In genomic region chr11:61732672-61733071, GRCm38 (mm10) we compare ENCODE assay signal across 26 mouse cellular contexts. TPM values are rescaled to one million over a fixed set of nuclear protein-coding genes. Genes with fewer than 3 reads are reported as not detected.
A peak's percentile ranks its signal among the peaks of the same experiment; 100 is the strongest.
DNase-seq lines count a peak whose midpoint lies in the region; ATAC-seq and TF ChIP-seq lines count a peak whose summit lies in the region.
"Had no signal": no experiment of that assay in that cellular context is flagged by ENCODE, and none has a peak within 500 bp of the region (broad histone marks: within the 10 kb centered on the region; RNA-seq: fewer than 3 reads in every experiment).

No protein-coding gene starts in this region.

- intact Hi-C loops in left cerebral cortex, postnatal 10 days (cut with DNase I), result no loop called here

- no peak overlapping the region for H3K4me2 ChIP-seq in intestine, embryonic 15.5 days (replicated peaks)
- H3K4me2 ChIP-seq in intestine, embryonic 16.5 days (ENCODE audit: low read depth, low read length), result no peak overlapping the region
- H3K4me2 ChIP-seq in intestine, postnatal 0 days (replicated peaks; ENCODE audit: low read depth), result no peak overlapping the region

- peak; percentile 61 for ATAC-seq in intestine, embryonic 15.5 days
- peak; percentile 76 for ATAC-seq in intestine, embryonic 16.5 days
- ATAC-seq in intestine, postnatal 0 days, result peak; percentile 81
- ATAC-seq: activated CD4-positive, CD25-positive, alpha-beta regulatory T cell, adult 4 months; CD4-positive, CD25-positive, alpha-beta regulatory T cell, adult 4 months; Patski had no signal

- no peaks in the 10 kb centered on the region for H3K9me3 ChIP-seq in ES-E14 (ENCODE audit: control insufficient read depth, insufficient read depth, low read depth, low read length)
- H3K9me3 ChIP-seq in intestine, embryonic 15.5 days, result no peaks in the 10 kb centered on the region
- H3K9me3 ChIP-seq in intestine, embryonic 16.5 days (ENCODE audit: control insufficient read depth, low read length), result no peaks in the 10 kb centered on the region
- H3K9me3 ChIP-seq in intestine, postnatal 0 days (ENCODE audit: control insufficient read depth), result no peaks in the 10 kb centered on the region
- H3K9me3 ChIP-seq: G1E had no signal

- no peak for TF ChIP-seq CTCF in intestine, postnatal 0 days (IDR thresholded peaks at IDR 0.05; ENCODE audit: low read depth)

- no peaks in the 10 kb centered on the region for H3K4me1 ChIP-seq in ES-E14 (ENCODE audit: control insufficient read depth in 2 of 2, insufficient read depth in 2 of 2, low read length in 2 of 2, poor library complexity in 1 of 2)
- H3K4me1 ChIP-seq in intestine, embryonic 15.5 days (replicated peaks), result no peaks in the 10 kb centered on the region
- no peaks in the 10 kb centered on the region for H3K4me1 ChIP-seq in intestine, embryonic 16.5 days (ENCODE audit: control insufficient read depth, insufficient read depth, low read length)
- H3K4me1 ChIP-seq in intestine, postnatal 0 days (replicated peaks; ENCODE audit: control insufficient read depth, insufficient read depth, low read length), result no peaks in the 10 kb centered on the region

- H3K27me3 ChIP-seq in intestine, embryonic 15.5 days (replicated peaks), result no peaks in the 10 kb centered on the region
- H3K27me3 ChIP-seq in intestine, embryonic 16.5 days (replicated peaks; ENCODE audit: control insufficient read depth, insufficient read depth, low read length), result no peaks in the 10 kb centered on the region
- H3K27me3 ChIP-seq in intestine, postnatal 0 days (replicated peaks; ENCODE audit: control insufficient read depth, insufficient read depth, low read length), result no peaks in the 10 kb centered on the region
- H3K27me3 ChIP-seq: CH12.LX, Patski had no signal

- peaks cover 24% of the 10 kb centered on the region for H3K36me3 ChIP-seq in ES-E14 (ENCODE audit: control insufficient read depth, insufficient read depth, low read length, poor library complexity, severe bottlenecking)
- peaks cover 20% of the 10 kb centered on the region for H3K36me3 ChIP-seq in intestine, embryonic 15.5 days
- H3K36me3 ChIP-seq in intestine, embryonic 16.5 days (ENCODE audit: control insufficient read depth, insufficient read depth, low read length), result peaks cover 6% of the 10 kb centered on the region; the same call in 1 of the 2 replicates
- peaks cover 77% of the 10 kb centered on the region for H3K36me3 ChIP-seq in intestine, postnatal 0 days (ENCODE audit: control insufficient read depth, insufficient read depth)

- in situ Hi-C loops in ES-E14 (cut with MboI; ENCODE audit: low sequenced_read_pairs in 2 of 2, unreplicated experiment in 2 of 2), result no loop called here

- DNase-seq in ES-E14 (ENCODE audit: low read depth, low spot score), result no peak
- DNase-seq in embryo, embryonic 9.5 days (ENCODE audit: extremely low spot score), result no peak
- no peak for DNase-seq in cerebellum, adult 8-10 months
- no peak for DNase-seq in left cerebral cortex, postnatal 10 days (ENCODE audit: extremely low spot score in 1 of 2, low spot score in 2 of 2)
- DNase-seq in frontal cortex, adult 2 months (ENCODE audit: extremely low spot score in 1 of 2, low spot score in 1 of 2), result no peak
- DNase-seq: adrenal gland, adult 2 months; adrenal gland, adult 8-10 months; adrenal gland, postnatal 10 days; adrenal gland, postnatal 14 days; adrenal gland, postnatal 25 days; adrenal gland, postnatal 36 days; B cell, adult 2 months; cerebellum, adult 11 months; cerebellum, adult 11-12 months; cerebellum, adult 18-20 months had no signal

- WGBS in intestine, embryonic 15.5 days, result 85% methylated on average over 7 of the region's 7 CpGs
- 82% methylated on average over 7 of the region's 7 CpGs for WGBS in intestine, embryonic 16.5 days
- 53% methylated on average over 7 of the region's 7 CpGs for WGBS in intestine, postnatal 0 days

- no peak overlapping the region for H3K9ac ChIP-seq in ES-E14 (ENCODE audit: insufficient read depth, low read depth, low read length, poor library complexity, severe bottlenecking)
- H3K9ac ChIP-seq in intestine, embryonic 15.5 days, result no peak overlapping the region
- H3K9ac ChIP-seq in intestine, embryonic 16.5 days (ENCODE audit: low read depth, low read length), result no peak overlapping the region
- no peak overlapping the region for H3K9ac ChIP-seq in intestine, postnatal 0 days (ENCODE audit: low read depth, low read length)

- no peak overlapping the region for H3K27ac ChIP-seq in ES-E14 (ENCODE audit: insufficient read depth, low read depth, low read length, poor library complexity, severe bottlenecking)
- no peak overlapping the region for H3K27ac ChIP-seq in intestine, embryonic 15.5 days
- H3K27ac ChIP-seq in intestine, embryonic 16.5 days (ENCODE audit: low read length), result peak overlapping the region; percentile 15; the same call in 1 of the 2 replicates
- H3K27ac ChIP-seq in intestine, postnatal 0 days (ENCODE audit: low read depth, low read length), result peak overlapping the region; percentile 35; the same call in 1 of the 2 replicates

- no peak overlapping the region for H3K4me3 ChIP-seq in ES-E14 (ENCODE audit: insufficient read depth in 1 of 2, low read depth in 1 of 2, low read length in 2 of 2, poor library complexity in 1 of 2, severe bottlenecking in 1 of 2)
- no peak overlapping the region for H3K4me3 ChIP-seq in intestine, embryonic 15.5 days (replicated peaks)
- H3K4me3 ChIP-seq in intestine, embryonic 16.5 days (ENCODE audit: low read length), result no peak overlapping the region
- H3K4me3 ChIP-seq in intestine, postnatal 0 days (ENCODE audit: low read depth, low read length), result no peak overlapping the region

TF ChIP-seq in ES-E14, 5 proteins besides CTCF, POLR2A, EP300 and RAD21:
- no peak for TF ChIP-seq ZNF384 (IDR thresholded peaks at IDR 0.05; ENCODE audit: low read depth, low read length)
- no peak for TF ChIP-seq CHD2 (IDR thresholded peaks at IDR 0.05; ENCODE audit: low read depth, low read length)
- 0 out of 2 replicates have a peak, but pooled peaks have one; percentile 7 for TF ChIP-seq MAFK (IDR thresholded peaks at IDR 0.05; ENCODE audit: insufficient read depth, low read depth, low read length)
- TF ChIP-seq ZC3H11A (IDR thresholded peaks at IDR 0.05; ENCODE audit: borderline replicate concordance, low read depth, low read length), result no peak
- TF ChIP-seq HCFC1 (IDR thresholded peaks at IDR 0.05; ENCODE audit: borderline replicate concordance, insufficient read depth, low read length), result no peak

RNA-seq across cellular contexts. Expression of gene Slc5a10, which starts 12.0 kb away (rescaled TPM):
- total RNA-seq in ES-E14 (2012; rRNA removed), result 0.32 and 0.45 TPM in 2 replicates
- polyA plus RNA-seq in intestine, embryonic 15.5 days (2015; fragmentation: Nextera tagmentation; extraction: Ambion mirVana), result 0.13 TPM in 1 of 2 replicates, not detected in the other
- 0.07 and 0.11 TPM in 2 replicates for polyA plus RNA-seq in intestine, embryonic 16.5 days (2015; fragmentation: Nextera tagmentation; extraction: Ambion mirVana)
- 0.08 and 0.13 TPM in 2 replicates for polyA plus RNA-seq in intestine, postnatal 0 days (2015; fragmentation: Nextera tagmentation; extraction: Ambion mirVana)
- total RNA-seq in left cerebral cortex, postnatal 10 days (2021), result not detected
- polyA plus RNA-seq in frontal cortex, adult 2 months (2012; rRNA removed), result 0.04 and 0.13 TPM in 2 replicates
- total RNA-seq: adrenal gland, adult 18-20 months; adrenal gland, postnatal 14 days; adrenal gland, postnatal 25 days; G1E; MEL had no signal
- polyA plus RNA-seq: activated CD4-positive, CD25-positive, alpha-beta regulatory T cell, adult 4 months; C2C12; CD4-positive, CD25-positive, alpha-beta regulatory T cell, adult 4 months; G1E; Patski had no signal

RNA-seq across cellular contexts. Expression of gene Prpsap2, which starts 29.2 kb away (rescaled TPM):
- total RNA-seq in ES-E14 (2012; rRNA removed), result 29.3 and 35.7 TPM in 2 replicates
- polyA plus RNA-seq in intestine, embryonic 15.5 days (2015; fragmentation: Nextera tagmentation; extraction: Ambion mirVana), result 27.1 and 27.5 TPM in 2 replicates
- polyA plus RNA-seq in intestine, embryonic 16.5 days (2015; fragmentation: Nextera tagmentation; extraction: Ambion mirVana), result 25.0 and 26.3 TPM in 2 replicates
- polyA plus RNA-seq in intestine, postnatal 0 days (2015; fragmentation: Nextera tagmentation; extraction: Ambion mirVana), result 15.1 and 16.8 TPM in 2 replicates
- total RNA-seq in left cerebral cortex, postnatal 10 days (2021), result 10 to 100 TPM; 34.0 to 38.9 TPM
- 40.1 and 44.6 TPM in 2 replicates for polyA plus RNA-seq in frontal cortex, adult 2 months (2012; rRNA removed)

RNA-seq across cellular contexts. Expression of gene Fam83g, which starts 48.8 kb away (rescaled TPM):
- total RNA-seq in ES-E14 (2012; rRNA removed), result 6.2 and 9.4 TPM in 2 replicates
- polyA plus RNA-seq in intestine, embryonic 15.5 days (2015; fragmentation: Nextera tagmentation; extraction: Ambion mirVana), result 7.4 and 7.9 TPM in 2 replicates
- polyA plus RNA-seq in intestine, embryonic 16.5 days (2015; fragmentation: Nextera tagmentation; extraction: Ambion mirVana), result 9.6 and 12.9 TPM in 2 replicates
- polyA plus RNA-seq in intestine, postnatal 0 days (2015; fragmentation: Nextera tagmentation; extraction: Ambion mirVana), result 20.7 and 21.9 TPM in 2 replicates
- total RNA-seq in left cerebral cortex, postnatal 10 days (2021), result under 1 TPM; 0.06 to 0.09 TPM
- polyA plus RNA-seq in frontal cortex, adult 2 months (2012; rRNA removed), result 0.06 and 0.13 TPM in 2 replicates
- polyA plus RNA-seq: C2C12, G1E, Patski had no signal

Comparison
In these comparisons a context has a peak if more than half of its experiments do, and no peak if none do; other contexts are left out.
1. H3K27ac ChIP-seq: peak in intestine, embryonic 16.5 days (single experiment) and intestine, postnatal 0 days (single experiment); none in ES-E14 (single experiment) and intestine, embryonic 15.5 days (single experiment).
2. Peak in every context shown above with its lines, with median percentiles within 50 percentile points of each other: ATAC-seq.